Mouse (Mus musculus) kidney, postnatal 0 days (tissue): ENCODE measurements around the gene Ddx6. TPM values are rescaled to one million over a fixed set of nuclear protein-coding genes. Genes with fewer than 3 reads are reported as not detected.
"Not testable (repeated sequence)": the region's sequence is repeated elsewhere in the genome, so short reads cannot be mapped to it uniquely, and the experiment has no call there.

Experiments
- ATAC-seq: fragments of 200-750 bp; cut with Nextera tagmentation; replicated peaks from 2 replicates; pipeline ENCODE4 v1.8.0; 2017; ENCODE audit warnings: low read depth, moderate number of reproducible peaks, moderate TSS enrichment, moderate library complexity; ENCODE audit not compliant: low FRiP score
- DNase-seq: peaks from one replicate; pipeline ENCODE4 v3.0.0-alpha.2; 2016; ENCODE audit warnings: low spot score
- H3K27ac ChIP-seq: fragments of 300-500 bp; sonication (generic); 2 replicates; pipeline ENCODE4 v1.5.1; 2014; ENCODE audit warnings: mild to moderate bottlenecking
- H3K27me3 ChIP-seq: fragments of 300-500 bp; sonication (generic); 2 replicates; pipeline ENCODE4 v1.6.1; 2014; ENCODE audit warnings: low read length, mixed read lengths; ENCODE audit not compliant: insufficient read depth
- H3K36me3 ChIP-seq: fragments of 300-500 bp; sonication (generic); 2 replicates; pipeline ENCODE4 v1.6.1; 2014; ENCODE audit warnings: low read length, mixed read lengths; ENCODE audit not compliant: insufficient read depth
- H3K4me1 ChIP-seq: fragments of 300-500 bp; sonication (generic); replicated peaks from 2 replicates; pipeline ENCODE4 v1.6.1; 2014; ENCODE audit warnings: antibody characterized with exemption, low read length, mixed read lengths; ENCODE audit not compliant: insufficient read depth
- H3K4me2 ChIP-seq: fragments of 300-500 bp; sonication (generic); 2 replicates; pipeline ENCODE4 v1.6.1; 2014; ENCODE audit warnings: mild to moderate bottlenecking, low read length, moderate library complexity, mixed read lengths
- H3K4me3 ChIP-seq: fragments of 300-500 bp; sonication (generic); replicated peaks from 2 replicates; pipeline ENCODE4 v1.5.1; 2014; ENCODE audit warnings: low read depth, low read length
- H3K9ac ChIP-seq: fragments of 300-500 bp; sonication (generic); 2 replicates; pipeline ENCODE4 v1.6.1; 2014; ENCODE audit warnings: low read depth, low read length
- H3K9me3 ChIP-seq: fragments of 300-500 bp; sonication (generic); replicated peaks from 2 replicates; pipeline ENCODE4 v1.6.1; 2016; ENCODE audit warnings: low read length, inconsistent platforms, mixed read lengths
- CTCF ChIP-seq: IDR thresholded peaks from 2 replicates; pipeline ENCODE4 v1.5.1; 2016; ENCODE audit warnings: antibody characterized with exemption, low read depth, mild to moderate bottlenecking, moderate library complexity
- WGBS: fragments of 180-500 bp; shearing (Covaris S2); extraction: QIAGEN DNeasy Blood & Tissue Kit; methylation state at CpG from one replicate; pipeline ENCODE4 v1.1.7; 2014; 5-methylcytosine and 5-hydroxymethylcytosine counted together
- polyA plus RNA-seq: library from polyadenylated mRNA; unstranded; fragments of >200 nt; fragmentation: Nextera tagmentation; extraction: Ambion mirVana; gene quantifications from 2 replicates; pipeline ENCODE4 v1.2.1, GENCODE M21; 2015

Ddx6 gene
- polyA plus RNA-seq, 1 experiment from 2014 or later: 13.8 TPM

DNA sequence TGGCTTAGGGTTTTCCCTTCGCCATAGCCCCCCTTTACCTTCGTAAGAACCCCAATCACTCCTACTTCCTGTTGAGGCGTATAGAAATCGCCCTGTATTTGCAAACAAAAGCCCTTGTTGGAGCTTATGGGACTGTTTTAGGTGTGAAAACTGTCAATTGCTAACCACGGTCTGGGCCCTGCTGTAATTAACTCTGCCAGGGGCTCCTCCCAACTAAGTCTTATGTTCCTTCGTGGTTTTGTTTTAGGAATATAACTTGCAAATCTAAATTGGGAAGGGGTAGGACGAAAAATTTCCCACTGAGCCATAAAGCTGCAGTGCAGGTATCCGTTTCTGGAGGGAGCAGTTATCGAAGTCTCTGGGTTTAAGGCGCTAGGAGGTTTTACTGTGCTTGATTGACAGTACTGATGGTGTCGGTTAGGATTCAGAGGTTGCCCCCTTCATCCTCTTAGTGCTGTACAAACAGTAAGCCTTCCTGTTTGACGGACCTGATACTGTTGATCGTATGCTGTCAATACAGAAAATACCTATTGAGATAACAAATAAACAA lies 999 bp downstream of the Ddx6 start:
- peak overlapping the region; percentile 99 for H3K27ac ChIP-seq
- peak overlapping the region; percentile 98 for H3K9ac ChIP-seq
- H3K36me3 ChIP-seq: peaks cover 14% of the 10 kb centered on the region; the same call in 1 of the 2 replicates
- TF ChIP-seq CTCF: no peak
- peaks cover 14% of the 10 kb centered on the region for H3K4me1 ChIP-seq
- peak overlapping the region; percentile 73 for H3K4me2 ChIP-seq
- H3K27me3 ChIP-seq: no peaks in the 10 kb centered on the region
- under 1% methylated on average over 13 of the region's 13 CpGs for WGBS
- no peaks in the 10 kb centered on the region for H3K9me3 ChIP-seq
- peak overlapping the region; percentile 92 for H3K4me3 ChIP-seq
- ATAC-seq: no peak
- peak; percentile 71 for DNase-seq

DNA sequence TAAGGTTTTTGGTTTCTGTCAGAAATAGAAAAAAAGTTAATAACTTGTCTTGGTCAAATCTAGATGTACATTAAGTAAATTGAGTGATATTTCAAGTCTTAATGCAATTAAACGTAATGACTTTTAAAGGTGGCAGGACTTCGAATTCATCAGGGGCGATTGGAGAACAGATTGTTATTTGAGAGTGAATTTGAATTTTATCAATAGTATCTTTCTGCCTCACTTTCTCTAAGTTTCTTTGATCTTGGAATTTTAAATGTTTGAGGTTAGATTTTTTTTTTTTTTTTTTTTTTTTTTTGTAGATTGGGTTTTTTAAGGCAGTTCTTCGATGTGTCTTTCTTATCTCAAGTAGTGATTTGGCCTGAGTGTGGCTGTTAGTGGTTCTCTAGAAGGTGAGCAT lies 2.0 kb downstream of the Ddx6 start:
- H3K4me2 ChIP-seq: peak overlapping the region; percentile 73
- WGBS: 36% methylated on average over 4 of the region's 4 CpGs
- no peak overlapping the region for H3K27ac ChIP-seq
- ATAC-seq (no peak), DNase-seq (no peak)
- no peaks in the 10 kb centered on the region for H3K9me3 ChIP-seq
- TF ChIP-seq CTCF: no peak
- H3K9ac ChIP-seq: no peak overlapping the region
- peak overlapping the region; percentile 92 for H3K4me3 ChIP-seq
- no peaks in the 10 kb centered on the region for H3K27me3 ChIP-seq
- H3K36me3 ChIP-seq: peaks cover 16% of the 10 kb centered on the region
- peaks cover 14% of the 10 kb centered on the region for H3K4me1 ChIP-seq

DNA sequence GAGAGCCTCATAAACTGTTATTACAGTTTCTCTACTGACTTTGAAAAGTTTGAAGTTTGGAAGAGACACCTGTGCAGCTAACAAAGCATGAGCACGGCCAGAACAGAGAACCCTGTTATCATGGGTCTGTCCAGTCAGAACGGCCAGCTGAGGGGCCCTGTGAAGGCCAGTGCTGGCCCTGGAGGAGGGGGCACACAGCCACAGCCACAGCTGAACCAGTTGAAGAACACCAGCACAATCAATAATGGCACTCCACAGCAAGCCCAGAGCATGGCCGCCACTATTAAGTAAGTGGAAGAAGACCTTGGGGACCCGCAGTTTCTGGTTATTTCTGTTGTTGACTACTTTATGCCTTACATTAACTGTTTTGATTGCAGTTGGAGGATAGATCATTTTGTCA lies 2.6 kb downstream of the Ddx6 start:
- no peak for DNase-seq
- Histone ChIP-seq H3K27me3 (no peaks in the 10 kb centered on the region), H3K9me3 (no peaks in the 10 kb centered on the region), H3K4me1 (peaks cover 14% of the 10 kb centered on the region), H3K4me3 (0 out of 2 replicates have a peak overlapping the region, but pooled peaks have one; percentile 4), H3K9ac (no peak overlapping the region), H3K27ac (no peak overlapping the region), H3K4me2 (peak overlapping the region; percentile 73), H3K36me3 (peaks cover 19% of the 10 kb centered on the region)
- no peak for TF ChIP-seq CTCF
- WGBS: 41% methylated on average over 4 of the region's 4 CpGs
- no peak for ATAC-seq

DNA sequence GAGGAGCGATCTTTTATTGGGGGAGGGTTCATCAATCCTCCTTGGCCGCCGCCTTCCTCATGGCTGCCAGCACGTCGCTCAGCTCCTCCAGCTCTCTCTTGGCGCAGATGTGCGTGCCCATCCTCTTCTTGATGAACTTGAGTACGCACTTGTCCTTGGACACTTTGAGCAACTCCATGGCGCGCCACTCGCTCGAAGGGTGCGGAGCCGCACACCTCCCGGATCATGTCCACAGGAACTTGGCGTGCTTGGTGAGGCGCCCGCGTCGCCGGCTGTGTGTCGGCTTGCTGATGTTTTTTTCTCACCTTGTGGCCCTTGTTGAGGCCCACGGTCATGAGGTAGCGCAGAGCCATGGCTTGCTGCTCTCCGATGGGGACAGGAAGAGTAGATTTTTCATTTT lies 5.7 kb downstream of the Ddx6 start:
- TF ChIP-seq CTCF: no peak
- H3K27ac ChIP-seq: no peak overlapping the region
- no peak overlapping the region for H3K9ac ChIP-seq
- no peak overlapping the region for H3K4me3 ChIP-seq
- H3K36me3 ChIP-seq: peaks cover 44% of the 10 kb centered on the region
- no peaks in the 10 kb centered on the region for H3K27me3 ChIP-seq
- WGBS: 97% methylated on average over 25 of the region's 25 CpGs
- no peak overlapping the region for H3K4me2 ChIP-seq
- ATAC-seq: no peak
- H3K4me1 ChIP-seq: peaks cover 10% of the 10 kb centered on the region
- DNase-seq: no peak
- H3K9me3 ChIP-seq: no peaks in the 10 kb centered on the region

- H3K27me3 ChIP-seq, H3K27ac ChIP-seq, H3K4me1 ChIP-seq, H3K4me3 ChIP-seq, DNase-seq, ATAC-seq, H3K9me3 ChIP-seq, H3K9ac ChIP-seq, H3K4me2 ChIP-seq: not testable (repeated sequence)
- WGBS: no CpG with 5 or more reads among the region's 1 CpGs
- peaks cover 55% of the 10 kb centered on the region for H3K36me3 ChIP-seq
Observed at GRCm38 (mm10) chr9:44613081-44613480, 8.4 kb downstream of the Ddx6 start.

GRCm38 (mm10) chr9:44621114-44621513 lies 16.4 kb downstream of the Ddx6 start:
- no peaks in the 10 kb centered on the region for H3K4me1 ChIP-seq
- DNase-seq (peak; percentile 48), ATAC-seq (no peak)
- H3K9me3 ChIP-seq: no peaks in the 10 kb centered on the region
- H3K27ac ChIP-seq: no peak overlapping the region
- H3K27me3 ChIP-seq: no peaks in the 10 kb centered on the region
- TF ChIP-seq CTCF: no peak
- H3K4me3 ChIP-seq: no peak overlapping the region
- no peak overlapping the region for H3K4me2 ChIP-seq
- peaks cover 51% of the 10 kb centered on the region for H3K36me3 ChIP-seq
- H3K9ac ChIP-seq: no peak overlapping the region
- WGBS: 71% methylated on average over 3 of the region's 3 CpGs

GRCm38 (mm10) chr9:44624390-44624789 lies 19.7 kb downstream of the Ddx6 start:
- no peaks in the 10 kb centered on the region for H3K4me1 ChIP-seq
- H3K4me2 ChIP-seq: no peak overlapping the region
- H3K27ac ChIP-seq: no peak overlapping the region
- no peak overlapping the region for H3K9ac ChIP-seq
- H3K36me3 ChIP-seq: peaks cover 55% of the 10 kb centered on the region
- no peaks in the 10 kb centered on the region for H3K27me3 ChIP-seq
- TF ChIP-seq CTCF: no peak
- ATAC-seq (no peak), DNase-seq (no peak)
- no peak overlapping the region for H3K4me3 ChIP-seq
- 74% methylated on average over 5 of the region's 5 CpGs for WGBS
- no peaks in the 10 kb centered on the region for H3K9me3 ChIP-seq
